Mouse (Mus musculus) layer of hippocampus, adult 2 months (tissue): ENCODE data around the gene Pold2. TPM values are rescaled to one million over a fixed set of nuclear protein-coding genes. Genes with fewer than 3 reads are reported as not detected.

ENCODE experiments used
- DNase-seq, 2 experiments: peaks; one replicate each; pipeline ENCODE4 v3.0.0; 2022; ENCODE audit warnings: low spot score in 2 of 2
- H3K27ac ChIP-seq: fragments of 200-600 bp; 2 replicates; pipeline ENCODE4 v1.8.1; 2022
- H3K4me3 ChIP-seq: fragments of 200-600 bp; 2 replicates; pipeline ENCODE4 v1.8.1; 2022; ENCODE audit warnings: mild to moderate bottlenecking
- CTCF ChIP-seq: fragments of 200-600 bp; conservative IDR thresholded peaks from 2 replicates; pipeline ENCODE4 v1.8.1; 2022; ENCODE audit warnings: antibody characterized with exemption, mild to moderate bottlenecking, moderate library complexity
- long read RNA-seq, 2 experiments: library from polyadenylated mRNA; stranded (forward); transcript quantifications; one replicate each; pipeline ENCODE4 v2.0.0; 2021; ENCODE audit warnings: borderline mapping rate in 2 of 2
- total RNA-seq, 2 experiments: library from RNA; stranded (reverse); gene quantifications; 2 replicates each; pipeline ENCODE4 v1.2.3; 2021

Pold2 gene
- total RNA-seq, result 10 to 100 TPM; 19.8 to 23.2 TPM
- long read RNA-seq, experiment 1, transcript Pold2-201 (11 exons, 1,646 nt), result major isoform, 9 of 24 reads
- long read RNA-seq, experiment 1, partial matches to known transcripts, result 2 of 24 reads
- long read RNA-seq, experiment 1, other reads (novel, unspliced or antisense), result 13 of 24 reads
- long read RNA-seq, experiment 2, transcript Pold2-201 (11 exons, 1,646 nt), result major isoform, 9 of 25 reads
- long read RNA-seq, experiment 2, partial matches to known transcripts, result 2 of 25 reads
- long read RNA-seq, experiment 2, other reads (novel, unspliced or antisense), result 14 of 25 reads

GRCm38 (mm10) chr11:5877921-5878526, at the start of gene Pold2:
Gene Pold2 (minus strand): TSS chr11:5878292.
- H3K4me3 ChIP-seq, result peak within 1 kb of the TSS; percentile 80
- no peak for TF ChIP-seq CTCF
- peak within 1 kb of the TSS; percentile 92 for H3K27ac ChIP-seq
- DNase-seq, result peak; percentile 97 to 98

DNA sequence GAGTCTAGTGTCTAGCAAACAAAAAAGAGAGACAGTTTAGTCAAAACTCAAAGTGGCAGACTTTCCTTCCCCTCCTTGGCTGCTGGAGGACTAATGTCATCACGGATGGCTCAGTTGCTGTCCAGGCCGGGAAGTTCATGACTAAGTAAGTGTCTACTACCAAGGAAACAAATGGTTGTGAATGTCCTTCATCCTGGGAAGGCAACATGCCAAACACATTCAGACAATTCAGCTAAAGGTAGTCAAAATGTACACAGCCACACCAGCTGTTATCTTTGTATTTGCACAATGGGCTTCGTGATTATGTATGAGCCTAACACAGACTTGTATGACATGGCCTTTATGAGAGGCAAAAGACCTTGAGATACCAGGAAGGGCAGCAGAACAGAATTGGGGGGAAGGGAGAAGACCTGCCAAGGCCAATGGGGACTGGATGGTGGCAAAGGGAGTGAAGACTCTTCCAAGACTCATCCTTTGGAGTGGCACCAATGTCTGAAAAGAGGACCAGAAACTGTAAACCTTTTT, 48.7 kb upstream of the Pold2 start:
- no peak for DNase-seq
- Histone ChIP-seq H3K4me3 (no peak overlapping the region), H3K27ac (no peak overlapping the region)
- no peak for TF ChIP-seq CTCF

- Histone ChIP-seq H3K27ac (no peak overlapping the region), H3K4me3 (no peak overlapping the region)
- no peak for DNase-seq
- TF ChIP-seq CTCF, result no peak
These were observed 46.6 kb upstream of the Pold2 start for GRCm38 (mm10) chr11:5924699-5925098.

DNA sequence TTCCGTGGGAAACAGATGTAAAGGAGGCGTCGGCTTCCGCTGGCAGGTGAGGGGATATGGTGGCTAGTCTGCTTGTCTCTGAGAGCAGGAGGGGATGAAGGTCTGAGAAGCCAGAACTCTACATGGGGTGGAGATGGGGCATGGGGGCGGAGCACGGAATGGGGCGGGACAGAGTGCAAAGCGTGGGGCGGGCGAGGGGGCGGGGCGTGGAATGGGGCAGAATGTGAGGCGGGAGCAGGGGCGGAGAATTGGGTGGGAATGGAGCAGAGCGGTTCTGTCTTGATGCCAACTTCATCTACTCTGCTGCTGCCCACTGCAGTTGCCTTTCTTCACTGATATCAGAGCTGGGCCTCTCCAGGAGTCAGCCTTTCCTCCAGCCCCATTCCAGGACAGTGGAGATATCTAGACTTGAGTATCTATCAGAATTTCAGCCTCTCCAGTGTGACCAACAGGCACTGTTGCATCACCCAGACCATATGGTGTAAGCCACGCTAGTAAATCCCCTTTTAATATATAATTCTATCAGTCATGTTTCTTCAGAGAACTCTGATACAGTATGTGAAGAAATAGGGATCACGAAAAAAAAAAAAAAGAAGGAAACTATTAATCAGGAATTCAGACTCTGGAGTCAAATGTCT, 42.4 kb upstream of the Pold2 start:
- H3K27ac ChIP-seq, result no peak overlapping the region
- TF ChIP-seq CTCF, result no peak
- H3K4me3 ChIP-seq, result no peak overlapping the region
- DNase-seq, result no peak

- H3K27ac ChIP-seq, result no peak overlapping the region
- H3K4me3 ChIP-seq, result no peak overlapping the region
- no peak for DNase-seq
- no peak for TF ChIP-seq CTCF
These were observed 41.5 kb upstream of the Pold2 start for GRCm38 (mm10) chr11:5919606-5920005.

- DNase-seq, result no peak
- TF ChIP-seq CTCF, result no peak
- Histone ChIP-seq H3K27ac (no peak overlapping the region), H3K4me3 (no peak overlapping the region)
These were observed 40.0 kb upstream of the Pold2 start for GRCm38 (mm10) chr11:5918111-5918510.

DNA sequence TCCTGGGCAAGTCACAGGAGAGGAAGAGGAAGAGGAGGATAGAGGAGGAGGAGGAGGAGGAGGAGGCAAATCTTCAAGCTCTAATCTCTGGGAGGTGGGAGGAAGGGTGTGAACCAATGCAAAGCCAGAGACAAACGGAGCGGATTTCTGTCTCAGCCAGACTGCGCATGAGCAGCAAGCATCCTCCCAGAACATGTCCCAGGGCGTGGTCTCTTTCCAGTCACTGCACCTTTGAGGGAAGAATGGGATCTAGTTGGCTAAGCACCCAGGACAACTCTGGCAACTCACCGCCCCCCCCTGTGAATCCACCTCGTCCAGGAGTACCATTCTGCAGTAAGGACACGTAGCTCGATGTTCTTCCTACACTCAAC, 38.1 kb upstream of the Pold2 start:
- no peak overlapping the region for H3K27ac ChIP-seq
- no peak for TF ChIP-seq CTCF
- H3K4me3 ChIP-seq, result no peak overlapping the region
- no peak for DNase-seq

GRCm38 (mm10) chr11:5915429-5916177, 37.5 kb upstream of the Pold2 start:
- H3K4me3 ChIP-seq, result no peak overlapping the region
- no peak overlapping the region for H3K27ac ChIP-seq
- TF ChIP-seq CTCF, result no peak
- no peak for DNase-seq

DNA sequence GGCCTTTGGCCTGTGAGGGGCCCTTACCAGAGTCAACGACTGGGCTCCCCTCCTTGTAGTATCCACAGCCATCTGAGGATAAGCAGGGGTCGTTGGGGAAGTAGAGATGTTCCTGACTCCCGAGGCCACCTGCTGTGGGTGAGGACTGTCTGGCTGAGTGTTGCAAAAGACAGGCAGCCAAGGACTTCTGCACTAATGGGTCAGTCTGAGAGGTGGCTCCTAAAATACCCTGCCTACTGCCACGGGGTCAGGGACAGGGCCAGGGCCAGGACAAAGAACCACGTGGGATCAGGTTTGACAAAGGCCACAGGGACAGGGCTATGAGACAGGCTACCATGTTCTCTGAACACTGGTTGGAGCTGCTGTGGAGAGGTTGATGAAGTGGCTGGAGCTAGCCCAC, 36.8 kb upstream of the Pold2 start:
- H3K4me3 ChIP-seq, result no peak overlapping the region
- peak overlapping the region; percentile 2; the same call in 1 of the 2 replicates for H3K27ac ChIP-seq
- no peak for TF ChIP-seq CTCF
- DNase-seq, result no peak

DNA sequence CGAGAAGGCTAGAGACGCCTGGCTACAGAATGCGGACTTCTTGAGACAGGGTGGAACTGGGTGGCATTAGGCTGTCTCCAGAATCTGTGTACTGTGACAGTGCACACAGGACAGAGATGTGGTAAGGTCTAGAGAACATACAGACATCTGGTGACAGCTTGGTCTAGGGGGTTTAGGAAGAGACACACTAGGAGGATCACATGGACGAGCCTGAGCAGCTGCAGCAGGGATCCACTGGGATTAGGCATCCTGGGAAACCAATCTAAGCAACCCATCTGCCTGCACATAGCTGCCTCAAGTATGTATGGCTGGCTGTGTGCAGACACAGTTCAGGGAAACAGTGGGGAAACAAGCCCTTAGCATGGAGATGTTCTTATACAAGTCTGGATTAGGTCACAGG, 35.8 kb upstream of the Pold2 start:
- Histone ChIP-seq H3K4me3 (no peak overlapping the region), H3K27ac (no peak overlapping the region)
- DNase-seq, result no peak
- TF ChIP-seq CTCF, result no peak

DNA sequence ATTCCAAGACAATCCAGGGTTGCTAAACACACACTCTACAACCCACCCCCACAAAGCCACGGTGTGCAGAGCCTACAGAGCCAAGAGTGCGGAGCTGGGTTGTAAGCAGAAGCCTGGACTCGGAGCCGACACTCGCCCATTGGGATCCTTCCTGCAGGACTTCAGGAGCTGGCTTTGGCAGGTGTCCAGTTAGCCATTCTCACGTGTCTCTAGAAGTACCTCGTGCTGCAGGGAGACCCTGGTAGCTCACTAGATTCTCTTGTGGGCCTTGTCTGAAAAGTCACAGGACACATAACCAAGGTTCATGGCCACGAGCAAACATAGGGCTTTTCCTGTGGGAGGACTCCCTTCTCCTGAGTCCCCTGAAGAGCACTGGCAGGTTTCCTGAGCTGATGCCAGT, 35.2 kb upstream of the Pold2 start:
- DNase-seq, result no peak
- Histone ChIP-seq H3K27ac (0 out of 2 replicates have a peak overlapping the region, but pooled peaks have one; percentile 18), H3K4me3 (no peak overlapping the region)
- TF ChIP-seq CTCF, result no peak

GRCm38 (mm10) chr11:5912635-5913034, 34.5 kb upstream of the Pold2 start:
- TF ChIP-seq CTCF, result peak; percentile 87

GRCm38 (mm10) chr11:5908642-5909041, 30.6 kb upstream of the Pold2 start:
- H3K4me3 ChIP-seq, result no peak overlapping the region
- no peak overlapping the region for H3K27ac ChIP-seq
- DNase-seq, result no peak
- no peak for TF ChIP-seq CTCF

More at GRCm38 (mm10) chr11:5912635-5913034, 34.5 kb upstream of the Pold2 start:
- Histone ChIP-seq H3K4me3 (no peak overlapping the region), H3K27ac (0 out of 2 replicates have a peak overlapping the region, but pooled peaks have one; percentile 18)
- DNase-seq, result peak; percentile 57 to 74
